Mouse (Mus musculus) intestine, postnatal 0 days (tissue): ENCODE results near the gene Rnf144b. TPM values are rescaled to one million over a fixed set of nuclear protein-coding genes. Genes with fewer than 3 reads are reported as not detected.
A peak's percentile ranks its signal among the peaks of the same experiment; 100 is the strongest.

Experiments
- ATAC-seq: fragments of 200-750 bp; cut with Nextera tagmentation; 2 replicates; pipeline ENCODE4 v1.8.0; 2017; ENCODE audit warnings: mild to moderate bottlenecking, moderate TSS enrichment, moderate library complexity
- H3K27ac ChIP-seq: fragments of 300-500 bp; sonication (generic); 2 replicates; pipeline ENCODE4 v1.5.1; 2014; ENCODE audit warnings: mild to moderate bottlenecking, low read depth, low read length, moderate library complexity
- H3K27me3 ChIP-seq: fragments of 300-500 bp; sonication (generic); replicated peaks from 2 replicates; pipeline ENCODE4 v1.6.1; 2014; ENCODE audit warnings: low read length, mixed read lengths; ENCODE audit not compliant: control insufficient read depth, insufficient read depth
- H3K36me3 ChIP-seq: fragments of 300-500 bp; sonication (generic); 2 replicates; pipeline ENCODE4 v1.6.1; 2014; ENCODE audit warnings: mild to moderate bottlenecking, moderate library complexity; ENCODE audit not compliant: control insufficient read depth, insufficient read depth
- H3K4me1 ChIP-seq: fragments of 300-500 bp; sonication (generic); replicated peaks from 2 replicates; pipeline ENCODE4 v1.6.1; 2014; ENCODE audit warnings: antibody characterized with exemption, low read length, mixed read lengths; ENCODE audit not compliant: control insufficient read depth, insufficient read depth
- H3K4me2 ChIP-seq: fragments of 300-500 bp; sonication (generic); replicated peaks from 2 replicates; pipeline ENCODE4 v1.6.1; 2014; ENCODE audit warnings: low read depth, mild to moderate bottlenecking, moderate library complexity
- H3K4me3 ChIP-seq: fragments of 300-500 bp; sonication (generic); 2 replicates; pipeline ENCODE4 v1.5.1; 2014; ENCODE audit warnings: low read depth, low read length
- H3K9ac ChIP-seq: fragments of 300-500 bp; sonication (generic); 2 replicates; pipeline ENCODE4 v1.6.1; 2014; ENCODE audit warnings: mild to moderate bottlenecking, low read depth, low read length
- H3K9me3 ChIP-seq: fragments of 300-500 bp; sonication (generic); 2 replicates; pipeline ENCODE4 v1.6.1; 2016; ENCODE audit warnings: mixed run types; ENCODE audit not compliant: control insufficient read depth
- CTCF ChIP-seq: sonication (generic); IDR thresholded peaks from 2 replicates; pipeline ENCODE4 v1.5.1; 2016; ENCODE audit warnings: low read depth, mild to moderate bottlenecking, control low read depth, antibody characterized with exemption, moderate library complexity
- WGBS: fragments of 180-500 bp; shearing (Covaris S2); extraction: QIAGEN DNeasy Blood & Tissue Kit; methylation state at CpG from one replicate; pipeline ENCODE4 v1.1.7; 2014; 5-methylcytosine and 5-hydroxymethylcytosine counted together
- polyA plus RNA-seq: library from polyadenylated mRNA; unstranded; fragments of >200 nt; fragmentation: Nextera tagmentation; extraction: Ambion mirVana; gene quantifications from 2 replicates; pipeline ENCODE4 v1.2.1, GENCODE M21; 2015

The Rnf144b gene
- polyA plus RNA-seq, 1 experiment from 2014 or later, result 1.7 TPM

- WGBS, result 79% methylated on average over 8 of the region's 8 CpGs
- H3K27me3 ChIP-seq, result no peaks in the 10 kb centered on the region
- ATAC-seq, result no peak
These were observed 141.9 kb downstream of the Rnf144b start for GRCm38 (mm10) chr13:47264382-47264781.

GRCm38 (mm10) chr13:47266411-47266810, 144.0 kb downstream of the Rnf144b start:
- ATAC-seq, result no peak
- whole genome bisulfite sequencing, result 86% methylated on average over 7 of the region's 7 CpGs
- no peak for TF ChIP-seq CTCF

More at GRCm38 (mm10) chr13:47264382-47264781, 141.9 kb downstream of the Rnf144b start:
- Histone ChIP-seq H3K4me2 (no peak overlapping the region), H3K36me3 (no peaks in the 10 kb centered on the region), H3K4me3 (no peak overlapping the region), H3K9me3 (no peaks in the 10 kb centered on the region), H3K9ac (no peak overlapping the region), H3K27ac (no peak overlapping the region), H3K4me1 (no peaks in the 10 kb centered on the region)
- no peak for TF ChIP-seq CTCF

GRCm38 (mm10) chr13:47268227-47268626, 145.8 kb downstream of the Rnf144b start:
- ATAC-seq, result no peak
- Histone ChIP-seq H3K9me3 (no peaks in the 10 kb centered on the region), H3K36me3 (no peaks in the 10 kb centered on the region), H3K27ac (no peak overlapping the region), H3K9ac (no peak overlapping the region), H3K4me1 (0 out of 2 replicates have a peak, but pooled peaks cover 2% of the 10 kb centered on the region), H3K4me2 (no peak overlapping the region), H3K27me3 (no peaks in the 10 kb centered on the region), H3K4me3 (no peak overlapping the region)
- no peak for TF ChIP-seq CTCF
- 96% methylated on average over 3 of the region's 3 CpGs for WGBS

More at GRCm38 (mm10) chr13:47266411-47266810, 144.0 kb downstream of the Rnf144b start:
- no peak overlapping the region for H3K27ac ChIP-seq
- no peak overlapping the region for H3K4me2 ChIP-seq
- no peak overlapping the region for H3K9ac ChIP-seq
- no peak overlapping the region for H3K4me3 ChIP-seq
- no peaks in the 10 kb centered on the region for H3K36me3 ChIP-seq
- H3K27me3 ChIP-seq, result no peaks in the 10 kb centered on the region
- H3K4me1 ChIP-seq, result no peaks in the 10 kb centered on the region
- H3K9me3 ChIP-seq, result no peaks in the 10 kb centered on the region

GRCm38 (mm10) chr13:47272928-47273327, 150.5 kb downstream of the Rnf144b start:
- Histone ChIP-seq H3K9ac (no peak overlapping the region), H3K36me3 (no peaks in the 10 kb centered on the region), H3K27me3 (no peaks in the 10 kb centered on the region), H3K9me3 (no peaks in the 10 kb centered on the region), H3K4me2 (peak overlapping the region; percentile 32), H3K4me3 (0 out of 2 replicates have a peak overlapping the region, but pooled peaks have one; percentile 3), H3K27ac (no peak overlapping the region), H3K4me1 (peaks cover 3% of the 10 kb centered on the region; the same call in 1 of the 2 replicates)
- 13% methylated on average over 8 of the region's 8 CpGs for WGBS
- no peak for TF ChIP-seq CTCF
- ATAC-seq, result no peak

- H3K36me3 ChIP-seq, result no peaks in the 10 kb centered on the region
- H3K27ac ChIP-seq, result no peak overlapping the region
- ATAC-seq, result no peak
- 11% methylated on average over 11 of the region's 11 CpGs for WGBS
- H3K9ac ChIP-seq, result no peak overlapping the region
- peaks cover 3% of the 10 kb centered on the region; the same call in 1 of the 2 replicates for H3K4me1 ChIP-seq
- H3K27me3 ChIP-seq, result no peaks in the 10 kb centered on the region
- TF ChIP-seq CTCF, result no peak
- 0 out of 2 replicates have a peak overlapping the region, but pooled peaks have one; percentile 3 for H3K4me3 ChIP-seq
- peak overlapping the region; percentile 32 for H3K4me2 ChIP-seq
- H3K9me3 ChIP-seq, result no peaks in the 10 kb centered on the region
These were observed 151.0 kb downstream of the Rnf144b start for GRCm38 (mm10) chr13:47273487-47273886.

- peaks cover 3% of the 10 kb centered on the region; the same call in 1 of the 2 replicates for H3K4me1 ChIP-seq
- no peak overlapping the region for H3K4me3 ChIP-seq
- no peaks in the 10 kb centered on the region for H3K27me3 ChIP-seq
- TF ChIP-seq CTCF, result no peak
- H3K9ac ChIP-seq, result no peak overlapping the region
- H3K27ac ChIP-seq, result no peak overlapping the region
- no peak for ATAC-seq
- H3K36me3 ChIP-seq, result no peaks in the 10 kb centered on the region
- H3K4me2 ChIP-seq, result no peak overlapping the region
- 38% methylated on average over 3 of the region's 3 CpGs for WGBS
- no peaks in the 10 kb centered on the region for H3K9me3 ChIP-seq
These were observed 151.7 kb downstream of the Rnf144b start for GRCm38 (mm10) chr13:47274139-47274538.
